ENCODE assay signal across 8 mouse cellular contexts in the genomic region with DNA sequence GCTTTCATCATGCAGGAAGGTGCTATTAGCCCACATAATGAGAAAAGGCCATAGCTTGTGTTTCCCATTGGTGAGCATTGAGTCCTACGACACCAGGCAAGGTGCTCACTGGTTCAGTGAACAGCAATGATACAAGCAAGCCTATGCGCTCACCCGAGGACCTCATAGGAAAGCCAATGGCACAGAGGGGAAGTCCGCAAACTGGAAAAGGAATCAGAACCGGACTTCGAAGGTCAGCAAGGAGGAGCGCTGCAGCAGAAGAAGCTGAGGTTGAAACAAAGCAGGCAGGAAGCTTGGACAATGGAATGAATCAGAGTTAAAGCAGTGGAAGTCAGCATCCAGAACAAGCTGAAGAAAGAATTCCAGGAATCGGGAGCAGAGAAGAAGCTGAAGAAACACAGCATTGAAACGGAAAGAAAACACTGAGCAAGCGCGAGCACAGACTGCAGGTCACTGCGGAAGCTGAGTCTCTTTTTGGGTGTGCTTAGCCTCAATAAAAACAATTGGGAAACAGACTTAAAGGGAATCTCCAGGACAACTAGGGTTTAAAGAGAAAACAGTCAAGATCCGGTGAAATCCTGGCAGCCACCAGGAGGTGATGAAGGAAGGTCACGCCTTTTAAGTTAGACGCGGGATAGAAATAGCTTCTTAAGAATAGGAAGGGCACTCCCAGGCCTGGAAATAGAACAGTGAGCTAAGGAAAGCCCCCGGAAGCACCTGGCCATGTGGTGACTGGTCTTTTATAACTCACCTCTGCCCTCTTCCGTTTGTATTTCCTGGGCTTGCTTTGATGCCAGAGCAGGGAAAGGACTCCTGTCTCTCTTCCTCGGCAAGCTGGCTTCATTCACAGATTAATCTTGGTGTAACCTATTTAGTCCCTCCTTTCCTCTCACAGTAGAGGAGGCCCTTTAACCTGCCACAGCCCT.
DNase-seq lines count a peak whose midpoint lies in the region; ATAC-seq lines count a peak whose summit lies in the region.

No protein-coding gene starts in this region.

- peak; percentile 42 to 59 for DNase-seq in CD8-positive naive resting alpha-beta T cell, adult 2 months (ENCODE audit: low read depth in 2 of 2, low spot score in 2 of 2)
- DNase-seq in induced T-regulatory cell, adult 2 months (ENCODE audit: low read depth) = peak; percentile 61
- peak; percentile 64 for DNase-seq in thymus, postnatal 0 days (ENCODE audit: low spot score)
- DNase-seq in left cerebral cortex, postnatal 4 days = no peak
- DNase-seq in Muller cell, postnatal 12 days (ENCODE audit: inconsistent ontology term) = no peak

- H3K9me3 ChIP-seq in lung, embryonic 16.5 days (ENCODE audit: control insufficient read depth, low read length) = no peaks in the 10 kb centered on the region
- H3K9me3 ChIP-seq in forebrain, embryonic 12.5 days = no peaks in the 10 kb centered on the region

- H3K9ac ChIP-seq in lung, embryonic 16.5 days (ENCODE audit: low read length) = no peak overlapping the region
- no peak overlapping the region for H3K9ac ChIP-seq in forebrain, embryonic 12.5 days

- no peaks in the 10 kb centered on the region for H3K27me3 ChIP-seq in lung, embryonic 16.5 days (ENCODE audit: control insufficient read depth, insufficient read depth, low read depth, low read length)
- H3K27me3 ChIP-seq in forebrain, embryonic 12.5 days = no peaks in the 10 kb centered on the region

- peak overlapping the region; percentile 20 for H3K4me3 ChIP-seq in brown adipose tissue, adult 24 weeks (ENCODE audit: insufficient read depth, low read depth, low read length)
- no peak overlapping the region for H3K4me3 ChIP-seq in lung, embryonic 16.5 days (ENCODE audit: low read length)
- H3K4me3 ChIP-seq in forebrain, embryonic 12.5 days (replicated peaks) = no peak overlapping the region

- H3K4me2 ChIP-seq in lung, embryonic 16.5 days (ENCODE audit: low read depth, low read length) = 0 out of 2 replicates have a peak overlapping the region, but pooled peaks have one; percentile 19
- H3K4me2 ChIP-seq in forebrain, embryonic 12.5 days = no peak overlapping the region

- H3K27ac ChIP-seq in brown adipose tissue, adult 24 weeks (replicated peaks; ENCODE audit: low read depth, low read length) = peak overlapping the region; percentile 76
- no peak overlapping the region for H3K27ac ChIP-seq in lung, embryonic 16.5 days (ENCODE audit: low read length)
- no peak overlapping the region for H3K27ac ChIP-seq in forebrain, embryonic 12.5 days

- H3K36me3 ChIP-seq in lung, embryonic 16.5 days (ENCODE audit: control insufficient read depth, insufficient read depth, low read length) = no peaks in the 10 kb centered on the region
- no peaks in the 10 kb centered on the region for H3K36me3 ChIP-seq in forebrain, embryonic 12.5 days (replicated peaks)

- intact Hi-C loops in left cerebral cortex, postnatal 4 days (cut with DNase I) = no loop called here

- ATAC-seq in lung, embryonic 16.5 days (ENCODE audit: low read depth) = peak; percentile 34; the same call in 1 of the 2 replicates
- ATAC-seq in forebrain, embryonic 12.5 days (ENCODE audit: low FRiP score) = no peak

- 53% methylated on average over 19 of the region's 19 CpGs for WGBS in lung, embryonic 16.5 days
- WGBS in forebrain, embryonic 12.5 days = 75% methylated on average over 19 of the region's 19 CpGs

- peaks cover 5% of the 10 kb centered on the region; the same call in 1 of the 2 replicates for H3K4me1 ChIP-seq in brown adipose tissue, adult 24 weeks (ENCODE audit: control insufficient read depth, insufficient read depth, insufficient read length, low read length)
- H3K4me1 ChIP-seq in lung, embryonic 16.5 days (replicated peaks; ENCODE audit: control insufficient read depth, insufficient read depth, low read length) = no peaks in the 10 kb centered on the region
- no peaks in the 10 kb centered on the region for H3K4me1 ChIP-seq in forebrain, embryonic 12.5 days

Comparison
In these comparisons a context has a peak if more than half of its experiments do, and no peak if none do; other contexts are left out.
1. DNase-seq: peak in CD8-positive naive resting alpha-beta T cell, adult 2 months (2 of 2), induced T-regulatory cell, adult 2 months (single experiment) and thymus, postnatal 0 days (single experiment); none in left cerebral cortex, postnatal 4 days (single experiment) and Muller cell, postnatal 12 days (single experiment).